Mouse (Mus musculus) testis, adult 2 months (tissue): ENCODE data around the gene Gm26657.

ENCODE experiments used
- CTCF ChIP-seq: fragments of 200-500 bp; IDR thresholded peaks from 2 replicates; pipeline ENCODE4 v1.5.1; 2012; ENCODE audit warnings: low read depth, mild to moderate bottlenecking, inconsistent platforms, low read length, moderate library complexity; ENCODE audit not compliant: control insufficient read depth, insufficient read depth, insufficient replicate concordance
- POLR2A ChIP-seq: fragments of 200-500 bp; IDR thresholded peaks from 2 replicates; pipeline ENCODE4 v1.6.1; 2012; ENCODE audit warnings: low read depth, mild to moderate bottlenecking, inconsistent platforms, low read length, moderate library complexity; ENCODE audit not compliant: control insufficient read depth

DNA sequence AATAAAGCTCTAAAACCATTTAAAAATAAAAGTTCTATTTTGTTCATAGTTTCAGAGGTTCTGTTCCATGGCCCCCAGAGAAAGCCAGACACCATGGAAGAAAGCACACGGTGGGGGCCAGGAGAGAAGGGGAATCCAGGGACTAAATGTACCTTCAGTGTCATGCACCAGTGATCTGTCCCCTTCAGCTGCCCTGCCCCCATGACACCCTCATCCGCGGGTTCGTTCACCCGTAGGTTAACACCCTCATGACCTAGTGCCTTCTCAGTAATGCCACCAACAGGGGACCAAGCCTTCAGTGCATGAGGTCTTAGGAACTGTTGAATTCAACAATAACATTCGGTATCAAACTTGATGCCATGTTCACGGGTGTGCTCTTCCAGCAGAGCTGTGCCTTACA, 43.5 kb upstream of the Gm26657 start:
- TF ChIP-seq POLR2A (no peak), CTCF (no peak)
